Comparison of ENCODE assay signal across 27 mouse cellular contexts in genomic region chr6:121385397-121385796, GRCm38 (mm10). TPM values are rescaled to one million over a fixed set of nuclear protein-coding genes. Genes with fewer than 3 reads are reported as not detected.
"Had no signal": no experiment of that assay in that cellular context is flagged by ENCODE, and none has a peak within 500 bp of the region (broad histone marks: within the 10 kb centered on the region; RNA-seq: fewer than 3 reads in every experiment).

No protein-coding gene starts in this region.

- H3K4me3 ChIP-seq: layer of hippocampus, adult 2 months; left cerebral cortex, adult 2 months; limb, embryonic 10.5 days; limb, embryonic 13.5 days; liver, embryonic 12.5 days; liver, embryonic 15.5 days; lung, embryonic 15.5 days; megakaryocyte, embryonic 14.5 days; midbrain, embryonic 10.5 days; midbrain, embryonic 13.5 days had no signal

- ATAC-seq: intestine, postnatal 0 days; liver, embryonic 12.5 days; midbrain, embryonic 13.5 days had no signal

- DNase-seq: kidney, adult 2 months; kidney, postnatal 25 days; layer of hippocampus, adult 9-11 months; layer of hippocampus, postnatal 36 days; liver; lung, adult 18-20 months; lung, postnatal 14 days; lung, postnatal 4 days; right cerebral cortex, adult 18-20 months; right cerebral cortex, postnatal 14 days; right cerebral cortex, postnatal 4 days; thymus, adult 18-20 months; thymus, postnatal 36 days had no signal

- H3K9me3 ChIP-seq: limb, embryonic 10.5 days; limb, embryonic 13.5 days; liver, embryonic 12.5 days; liver, embryonic 15.5 days; lung, embryonic 15.5 days; megakaryocyte, embryonic 14.5 days; midbrain, embryonic 10.5 days; midbrain, embryonic 13.5 days had no signal

- H3K36me3 ChIP-seq: limb, embryonic 10.5 days; limb, embryonic 13.5 days; liver, embryonic 12.5 days; liver, embryonic 15.5 days; lung, embryonic 15.5 days; midbrain, embryonic 10.5 days; midbrain, embryonic 13.5 days had no signal

- H3K4me2 ChIP-seq: limb, embryonic 13.5 days; liver, embryonic 12.5 days; liver, embryonic 15.5 days; lung, embryonic 15.5 days; midbrain, embryonic 13.5 days had no signal

- H3K27me3 ChIP-seq: liver, embryonic 15.5 days; lung, embryonic 15.5 days had no signal

- H3K4me1 ChIP-seq: liver, embryonic 12.5 days; liver, embryonic 15.5 days; megakaryocyte, embryonic 14.5 days had no signal

- H3K27ac ChIP-seq: kidney, postnatal 0 days; layer of hippocampus, adult 2 months; left cerebral cortex, adult 2 months; limb, embryonic 10.5 days; limb, embryonic 13.5 days; liver, embryonic 12.5 days; liver, embryonic 15.5 days; lung, embryonic 15.5 days; midbrain, embryonic 10.5 days; midbrain, embryonic 13.5 days had no signal

- H3K9ac ChIP-seq: limb, embryonic 13.5 days; liver, embryonic 12.5 days; liver, embryonic 15.5 days; lung, embryonic 15.5 days; midbrain, embryonic 13.5 days had no signal

RNA-seq across cellular contexts. Expression of gene Slc6a12, which starts 42.5 kb away (rescaled TPM):
- polyA plus RNA-seq: limb, embryonic 13.5 days; lung, embryonic 15.5 days; midbrain, embryonic 10.5 days; neural tube, embryonic 11.5 days; neural tube, embryonic 14.5 days had no signal
